Mouse (Mus musculus): ENCODE results near the gene Glt8d2.
A peak's percentile ranks its signal among the peaks of the same experiment; 100 is the strongest.
"Not testable (repeated sequence)": the region's sequence is repeated elsewhere in the genome, so short reads cannot be mapped to it uniquely, and the experiment has no call there.

Gene Glt8d2

DNA sequence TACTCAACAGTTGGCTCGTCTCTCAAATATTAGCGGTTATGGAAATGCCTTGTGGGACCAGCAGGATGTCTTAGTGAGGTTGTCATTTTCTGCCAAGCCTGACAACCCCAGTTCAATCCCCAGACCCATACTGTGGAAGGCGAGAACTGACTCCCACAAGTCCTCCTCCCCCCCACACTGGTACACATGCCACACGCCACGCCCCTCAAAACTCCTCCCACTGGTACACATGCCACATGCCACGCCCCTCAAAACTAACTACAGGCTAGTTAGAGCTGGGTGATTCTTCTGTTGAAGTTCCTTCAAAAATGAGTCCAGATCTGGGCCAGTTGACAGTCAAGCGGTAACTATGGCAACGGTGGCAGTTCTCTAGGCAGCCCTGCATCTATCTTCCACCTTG, 44.4 kb downstream of the Glt8d2 start:
- no peak for DNase-seq

DNA sequence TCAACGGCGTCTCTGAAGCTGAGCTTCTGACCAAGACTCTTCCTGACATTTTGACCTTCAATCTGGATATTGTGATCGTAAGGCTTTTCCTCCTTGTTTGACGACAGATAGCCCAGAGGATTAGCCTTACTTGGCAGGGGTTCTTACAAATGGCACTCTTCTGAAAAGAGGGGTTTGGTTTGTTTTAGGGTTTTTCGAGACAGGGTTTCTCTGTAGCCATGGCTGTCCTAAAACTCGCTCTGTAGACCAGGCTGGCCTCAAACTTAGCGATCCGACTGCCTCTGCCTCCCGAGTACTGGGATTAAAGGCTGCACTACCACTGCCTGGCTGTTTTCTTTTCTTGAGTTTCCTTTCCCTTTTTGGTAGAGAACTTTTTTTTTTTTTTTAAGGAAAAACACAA, 49.0 kb downstream of the Glt8d2 start:
- DNase-seq: no peak

DNA sequence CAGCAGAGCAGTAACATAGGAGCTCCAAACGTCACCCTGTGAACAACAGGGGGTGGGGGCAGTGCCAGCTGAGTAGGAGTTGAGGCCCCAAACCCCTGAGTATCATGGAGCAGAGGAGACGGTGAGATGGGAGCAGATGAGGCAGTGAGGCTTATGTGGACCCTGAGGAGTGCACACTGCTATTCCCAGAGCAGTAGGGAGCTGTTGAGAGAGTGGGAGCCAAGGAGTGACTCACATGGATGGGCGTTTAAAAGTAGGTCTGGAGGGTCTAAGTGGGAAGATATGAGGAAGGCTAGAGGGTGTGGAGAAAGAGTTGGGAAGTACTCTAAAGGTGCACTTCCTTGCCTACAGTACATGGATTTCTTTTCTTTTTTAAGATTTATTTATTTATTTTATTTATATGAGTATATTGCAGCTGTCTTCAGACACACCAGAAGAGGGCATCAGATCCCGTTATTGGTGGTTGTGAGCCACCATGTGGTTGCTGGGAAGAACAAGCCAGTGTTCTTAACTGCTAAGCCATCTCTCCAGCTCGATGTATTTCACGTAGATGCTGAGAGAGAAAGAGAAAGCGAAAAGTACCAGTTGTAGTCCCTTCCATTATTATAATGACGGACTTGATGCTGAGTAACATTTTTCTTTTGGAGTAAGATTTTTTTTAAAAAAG, 51.3 kb downstream of the Glt8d2 start:
- peak; percentile 31 for DNase-seq

- no peak for DNase-seq
Measured at GRCm38 (mm10) chr10:82636321-82636720, 54.1 kb downstream of the Glt8d2 start.

DNA sequence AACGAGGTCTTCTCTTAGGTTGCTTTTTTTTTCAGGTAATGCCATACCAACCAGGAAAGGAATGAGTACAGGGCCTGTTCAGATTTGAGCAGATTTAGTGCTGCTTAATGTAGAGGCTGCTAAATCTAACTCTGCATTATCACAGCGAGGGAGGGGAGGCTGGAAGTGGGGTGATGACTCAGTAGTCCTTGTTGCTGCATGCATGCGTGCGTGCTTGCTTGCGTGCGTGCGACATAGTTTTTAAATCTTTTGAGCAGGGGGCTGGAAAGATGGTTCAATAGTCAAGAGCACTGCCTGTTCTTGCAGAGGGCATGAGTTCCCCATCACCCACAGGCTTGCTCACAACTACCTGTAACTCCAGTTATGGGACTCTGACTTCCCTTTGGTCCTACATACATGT, 56.1 kb downstream of the Glt8d2 start:
- no peak for DNase-seq

GRCm38 (mm10) chr10:82632496-82633280, 57.8 kb downstream of the Glt8d2 start:
- DNase-seq: no peak

DNA sequence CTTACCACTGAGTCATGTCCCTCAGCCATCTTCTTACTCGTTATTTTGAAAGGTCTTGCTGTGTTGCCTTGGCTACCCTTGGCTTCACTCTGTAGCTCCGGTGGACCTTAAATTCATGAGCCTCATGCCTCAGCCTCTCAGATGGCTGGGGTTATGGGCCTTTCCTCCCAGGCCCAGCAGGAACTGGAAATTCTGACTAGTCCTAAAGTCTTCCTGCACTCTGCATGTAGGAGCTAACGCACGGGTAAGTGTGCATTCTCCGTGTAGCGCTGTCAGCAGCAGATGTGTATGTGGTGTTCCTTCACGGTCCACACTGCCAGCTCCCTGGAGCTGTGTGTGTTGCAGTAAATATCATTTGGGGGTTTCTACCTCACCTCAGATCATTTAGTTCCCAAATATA, 59.3 kb downstream of the Glt8d2 start:
- DNase-seq: no peak

GRCm38 (mm10) chr10:82630497-82630896, 60.0 kb downstream of the Glt8d2 start:
- no peak for DNase-seq

GRCm38 (mm10) chr10:82629586-82630255, 60.7 kb downstream of the Glt8d2 start, which contains the start of gene Tdg:
Gene Tdg (plus strand): TSS chr10:82629828.
- DNase-seq: peak; percentile 90

DNA sequence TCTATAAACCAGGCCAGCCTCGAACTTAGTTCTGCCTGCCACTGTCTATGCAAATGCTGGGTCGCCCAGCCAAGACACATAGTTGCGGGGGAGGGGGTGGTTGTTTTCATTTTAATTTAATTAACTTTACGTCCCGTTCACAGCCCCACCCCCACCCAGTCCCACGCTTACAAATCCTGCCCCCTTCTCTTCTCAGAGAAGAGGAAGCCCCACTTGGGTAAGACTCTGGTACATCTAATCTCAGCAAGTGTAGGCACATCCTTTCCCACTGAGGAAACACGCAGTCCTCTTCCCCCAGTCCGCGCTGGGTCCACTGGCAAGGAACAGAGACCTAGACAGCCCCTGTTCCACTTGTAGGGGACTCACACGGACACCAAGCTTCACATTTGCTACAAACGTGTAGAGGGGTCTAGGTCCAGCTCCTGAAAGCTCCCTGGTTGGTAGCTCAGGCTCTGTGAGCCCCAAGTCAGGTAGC, 61.3 kb downstream of the Glt8d2 start:
- DNase-seq: no peak

DNA sequence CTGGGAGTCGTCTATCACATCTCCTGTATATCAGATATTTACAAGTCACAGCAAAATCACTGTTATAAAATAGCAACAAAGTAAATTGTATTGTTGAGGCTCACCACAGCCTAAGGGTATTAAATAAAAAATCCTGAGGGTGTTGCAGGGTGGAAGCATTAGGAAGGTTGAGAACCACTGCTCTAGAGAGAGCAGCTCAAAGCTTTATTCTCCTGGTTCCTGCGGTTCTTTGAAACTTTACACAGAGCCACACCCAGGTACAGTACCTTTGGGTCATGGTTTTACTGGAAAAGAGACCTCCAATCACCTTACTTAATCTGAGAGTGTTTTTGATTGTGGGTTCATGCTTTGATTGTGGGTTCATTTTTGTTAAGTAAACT, 66.9 kb downstream of the Glt8d2 start:
- not testable (repeated sequence) for DNase-seq

DNA sequence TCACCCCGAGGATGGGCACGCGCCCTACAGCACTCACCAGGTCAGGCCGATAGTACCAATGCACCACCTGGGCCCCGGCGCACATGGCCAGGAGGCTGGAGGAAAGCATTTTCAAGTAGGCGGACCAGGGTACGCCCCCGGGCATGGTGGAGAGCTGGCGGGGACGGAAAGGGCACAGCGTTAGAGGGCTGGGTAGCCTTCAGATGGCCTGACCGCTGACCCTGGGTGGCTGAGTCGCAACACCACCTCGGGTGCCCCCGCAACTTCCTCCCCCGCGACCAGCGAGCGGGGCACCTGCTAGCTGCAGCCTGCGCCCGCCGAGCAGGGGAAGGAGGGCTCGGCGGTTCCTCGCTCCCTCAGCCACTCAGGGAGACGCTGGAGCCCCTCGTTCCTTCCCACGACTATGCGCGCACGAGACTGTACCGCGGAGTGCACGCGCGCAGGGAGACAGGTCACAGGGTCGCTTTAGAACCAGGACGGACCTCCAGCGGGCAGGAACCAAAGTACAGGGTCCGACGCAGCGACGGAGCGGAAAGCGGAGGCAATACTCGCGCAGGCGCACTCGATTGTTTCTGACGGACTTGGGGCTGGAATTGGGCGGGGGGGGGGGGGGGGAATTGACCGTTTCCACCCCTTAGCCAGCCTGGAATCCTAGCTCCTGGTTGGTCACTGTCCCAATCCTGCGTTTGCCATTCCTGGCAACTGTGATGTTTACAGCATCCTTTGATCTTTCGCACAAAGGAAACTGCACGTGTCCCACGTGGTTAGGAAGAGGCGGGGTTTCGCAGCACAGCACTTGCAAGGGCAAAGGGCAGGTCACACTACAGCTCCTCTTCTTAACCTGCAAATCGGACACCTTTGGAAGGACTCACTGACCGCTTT, 67.5 kb downstream of the Glt8d2 start, which contains the start of gene 1190007I07Rik:
Gene 1190007I07Rik, minus strand, starts transcription at position 558 of the 882 bp plus-strand sequence.
- peak; percentile 79 for DNase-seq

DNA sequence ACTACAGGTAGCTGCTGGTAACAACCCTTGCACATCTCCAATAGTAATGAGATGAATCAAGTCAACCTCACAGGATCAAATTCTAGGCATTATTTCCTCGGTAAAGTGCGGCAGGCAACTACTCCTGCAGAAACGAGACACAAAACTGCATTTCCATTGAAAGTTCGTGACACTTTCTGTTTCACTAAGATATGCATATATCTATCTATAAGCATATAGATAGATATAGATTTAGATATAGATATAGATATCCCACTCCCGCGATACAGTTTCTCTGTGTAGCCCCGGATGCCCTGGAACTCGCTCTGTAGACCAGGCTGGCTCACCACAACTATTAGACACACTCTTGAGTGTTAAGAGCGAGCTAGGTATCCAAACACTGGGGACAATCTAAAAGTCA, 68.2 kb downstream of the Glt8d2 start:
- no peak for DNase-seq

Data from right cerebral cortex, postnatal 25 days (tissue).